Mouse (Mus musculus) intestine, embryonic 14.5 days (tissue): Measurements from ENCODE around the gene 4921539E11Rik. TPM values are rescaled to one million over a fixed set of nuclear protein-coding genes. Genes with fewer than 3 reads are reported as not detected.

Experiments used
- ATAC-seq: fragments of 200-750 bp; cut with Nextera tagmentation; replicated peaks from 2 replicates; pipeline ENCODE4 v1.8.0; 2017; ENCODE audit warnings: low read depth, moderate number of reproducible peaks, moderate TSS enrichment, moderate library complexity; ENCODE audit not compliant: low FRiP score, low TSS enrichment
- DNase-seq: peaks from one replicate; pipeline ENCODE4 v3.0.0-alpha.2; 2018; ENCODE audit warnings: low spot score
- H3K27ac ChIP-seq: fragments of 300-500 bp; sonication (generic); 2 replicates; pipeline ENCODE4 v1.5.1; 2014; ENCODE audit warnings: low read depth, mild to moderate bottlenecking, control low read depth
- H3K27me3 ChIP-seq: fragments of 300-500 bp; sonication (generic); replicated peaks from 2 replicates; pipeline ENCODE4 v1.6.1; 2014; ENCODE audit warnings: low read length, control low read depth; ENCODE audit not compliant: control insufficient read depth, insufficient read depth
- H3K36me3 ChIP-seq: fragments of 300-500 bp; sonication (generic); 2 replicates; pipeline ENCODE4 v1.6.1; 2014; ENCODE audit warnings: low read length, control low read depth; ENCODE audit not compliant: control insufficient read depth, insufficient read depth
- H3K4me1 ChIP-seq: fragments of 300-500 bp; sonication (generic); replicated peaks from 2 replicates; pipeline ENCODE4 v1.6.1; 2014; ENCODE audit warnings: low read length, control low read depth, mixed read lengths; ENCODE audit not compliant: control insufficient read depth, insufficient read depth
- H3K4me2 ChIP-seq: fragments of 300-500 bp; sonication (generic); 2 replicates; pipeline ENCODE4 v1.6.1; 2014; ENCODE audit warnings: low read length
- H3K4me3 ChIP-seq: fragments of 300-500 bp; sonication (generic); 2 replicates; pipeline ENCODE4 v1.5.1; 2014; ENCODE audit warnings: low read depth, low read length, control low read depth, mixed read lengths
- H3K9ac ChIP-seq: fragments of 300-500 bp; sonication (generic); 2 replicates; pipeline ENCODE4 v1.6.1; 2014; ENCODE audit warnings: mild to moderate bottlenecking, low read length
- H3K9me3 ChIP-seq: fragments of 300-500 bp; sonication (generic); 2 replicates; pipeline ENCODE4 v1.6.1; 2016; ENCODE audit warnings: low read length, control low read depth; ENCODE audit not compliant: control insufficient read depth
- WGBS: fragments of 180-500 bp; shearing (Covaris S2); extraction: QIAGEN DNeasy Blood & Tissue Kit; methylation state at CpG from one replicate; pipeline ENCODE4 v1.1.7; 2014; 5-methylcytosine and 5-hydroxymethylcytosine counted together
- polyA plus RNA-seq: library from polyadenylated mRNA; unstranded; fragments of >200 nt; fragmentation: Nextera tagmentation; extraction: Ambion mirVana; gene quantifications from 2 replicates; pipeline ENCODE4 v1.2.1, GENCODE M21; 2014

Gene 4921539E11Rik
- polyA plus RNA-seq, 1 experiment from 2014 or later = not detected

GRCm38 (mm10) chr4:103313587-103314525 lies 23.2 kb upstream of the 4921539E11Rik start, which contains the start of gene Oma1:
TSS of gene Oma1 (plus strand) at chr4:103313812.
- peaks cover 4% of the 10 kb centered on the region for H3K4me1 ChIP-seq
- H3K4me3 ChIP-seq = peak within 1 kb of the TSS; percentile 64
- peak; percentile 98 for DNase-seq
- no peaks in the 10 kb centered on the region for H3K9me3 ChIP-seq
- under 1% methylated on average over 59 of the region's 61 CpGs for WGBS
- peak within 1 kb of the TSS; percentile 76 for H3K9ac ChIP-seq
- peak within 1 kb of the TSS; percentile 96 for H3K27ac ChIP-seq
- H3K36me3 ChIP-seq = no peaks in the 10 kb centered on the region
- peak; percentile 99 for ATAC-seq
- peak within 1 kb of the TSS; percentile 58 for H3K4me2 ChIP-seq
- H3K27me3 ChIP-seq = no peaks in the 10 kb centered on the region

- peak; percentile 25 for DNase-seq
- no peak overlapping the region for H3K27ac ChIP-seq
- H3K9ac ChIP-seq = no peak overlapping the region
- H3K27me3 ChIP-seq = no peaks in the 10 kb centered on the region
- no peak overlapping the region for H3K4me2 ChIP-seq
- H3K9me3 ChIP-seq = no peaks in the 10 kb centered on the region
- no peak for ATAC-seq
- H3K36me3 ChIP-seq = no peaks in the 10 kb centered on the region
- no peaks in the 10 kb centered on the region for H3K4me1 ChIP-seq
- WGBS = 85% methylated on average over 1 of the region's 1 CpGs
- no peak overlapping the region for H3K4me3 ChIP-seq
These were observed 13.2 kb upstream of the 4921539E11Rik start for GRCm38 (mm10) chr4:103303851-103304250.

GRCm38 (mm10) chr4:103299342-103299741 lies 8.7 kb upstream of the 4921539E11Rik start:
- Histone ChIP-seq H3K9me3 (no peaks in the 10 kb centered on the region), H3K9ac (no peak overlapping the region), H3K36me3 (no peaks in the 10 kb centered on the region), H3K27me3 (no peaks in the 10 kb centered on the region), H3K27ac (no peak overlapping the region), H3K4me3 (no peak overlapping the region), H3K4me2 (no peak overlapping the region), H3K4me1 (no peaks in the 10 kb centered on the region)
- WGBS = 72% methylated on average over 10 of the region's 10 CpGs
- DNase-seq (peak; percentile 47), ATAC-seq (no peak)

GRCm38 (mm10) chr4:103288342-103288741 lies 2.3 kb downstream of the 4921539E11Rik start:
- ATAC-seq = no peak
- Histone ChIP-seq H3K36me3 (no peaks in the 10 kb centered on the region), H3K27ac (no peak overlapping the region), H3K4me3 (no peak overlapping the region), H3K9me3 (no peaks in the 10 kb centered on the region), H3K4me2 (no peak overlapping the region), H3K27me3 (no peaks in the 10 kb centered on the region), H3K9ac (no peak overlapping the region), H3K4me1 (no peaks in the 10 kb centered on the region)
- 85% methylated on average over 7 of the region's 7 CpGs for WGBS
- no peak for DNase-seq

- no peaks in the 10 kb centered on the region for H3K9me3 ChIP-seq
- no peak for DNase-seq
- H3K4me3 ChIP-seq = no peak overlapping the region
- H3K4me2 ChIP-seq = no peak overlapping the region
- no peaks in the 10 kb centered on the region for H3K4me1 ChIP-seq
- ATAC-seq = no peak
- no peak overlapping the region for H3K9ac ChIP-seq
- no peaks in the 10 kb centered on the region for H3K36me3 ChIP-seq
- no peaks in the 10 kb centered on the region for H3K27me3 ChIP-seq
- H3K27ac ChIP-seq = no peak overlapping the region
- WGBS = 70% methylated on average over 6 of the region's 8 CpGs
These were observed 17.6 kb downstream of the 4921539E11Rik start for GRCm38 (mm10) chr4:103273021-103273420.

GRCm38 (mm10) chr4:103269336-103269735 lies 21.3 kb downstream of the 4921539E11Rik start:
- no peak for DNase-seq

GRCm38 (mm10) chr4:103265166-103265565 lies 25.5 kb downstream of the 4921539E11Rik start:
- Histone ChIP-seq H3K4me1 (peaks cover 7% of the 10 kb centered on the region; the same call in 1 of the 2 replicates), H3K9ac (no peak overlapping the region), H3K9me3 (no peaks in the 10 kb centered on the region), H3K4me3 (no peak overlapping the region), H3K27me3 (no peaks in the 10 kb centered on the region), H3K36me3 (no peaks in the 10 kb centered on the region), H3K27ac (no peak overlapping the region), H3K4me2 (no peak overlapping the region)
- DNase-seq = no peak
- WGBS = 48% methylated on average over 2 of the region's 2 CpGs
- no peak for ATAC-seq

More at GRCm38 (mm10) chr4:103269336-103269735, 21.3 kb downstream of the 4921539E11Rik start:
- WGBS = 87% methylated on average over 4 of the region's 4 CpGs
- no peak overlapping the region for H3K4me2 ChIP-seq
- no peaks in the 10 kb centered on the region for H3K27me3 ChIP-seq
- no peak overlapping the region for H3K4me3 ChIP-seq
- H3K4me1 ChIP-seq = no peaks in the 10 kb centered on the region
- ATAC-seq = no peak
- no peaks in the 10 kb centered on the region for H3K36me3 ChIP-seq
- H3K9ac ChIP-seq = no peak overlapping the region
- H3K9me3 ChIP-seq = no peaks in the 10 kb centered on the region
- no peak overlapping the region for H3K27ac ChIP-seq

GRCm38 (mm10) chr4:103263812-103264396 lies 26.8 kb downstream of the 4921539E11Rik start:
- H3K4me1 ChIP-seq = peaks cover 7% of the 10 kb centered on the region; the same call in 1 of the 2 replicates
- H3K27me3 ChIP-seq = no peaks in the 10 kb centered on the region
- H3K9ac ChIP-seq = 0 out of 2 replicates have a peak overlapping the region, but pooled peaks have one; percentile 1
- no peaks in the 10 kb centered on the region for H3K36me3 ChIP-seq
- DNase-seq (peak; percentile 53), ATAC-seq (0 out of 2 replicates have a peak, but pooled peaks have one; percentile 62)
- no peak overlapping the region for H3K4me2 ChIP-seq
- H3K27ac ChIP-seq = no peak overlapping the region
- H3K9me3 ChIP-seq = no peaks in the 10 kb centered on the region
- 13% methylated on average over 8 of the region's 8 CpGs for WGBS
- H3K4me3 ChIP-seq = no peak overlapping the region
